Mouse (Mus musculus) liver, embryonic 12.5 days (tissue): Measurements from ENCODE around the gene Mef2b. TPM values are rescaled to one million over a fixed set of nuclear protein-coding genes. Genes with fewer than 3 reads are reported as not detected.

Experiments used
- ATAC-seq: fragments of 200-750 bp; cut with Nextera tagmentation; 2 replicates; pipeline ENCODE4 v1.8.0; 2017; ENCODE audit warnings: moderate number of reproducible peaks, mild to moderate bottlenecking, moderate library complexity
- H3K27ac ChIP-seq: fragments of 300-500 bp; sonication (generic); 2 replicates; pipeline ENCODE4 v1.5.1; 2016; ENCODE audit warnings: mild to moderate bottlenecking
- H3K27me3 ChIP-seq: fragments of 300-500 bp; sonication (generic); replicated peaks from 2 replicates; pipeline ENCODE4 v1.6.1; 2016; ENCODE audit warnings: mild to moderate bottlenecking, moderate library complexity
- H3K36me3 ChIP-seq: fragments of 300-500 bp; sonication (generic); 2 replicates; pipeline ENCODE4 v1.6.1; 2016; ENCODE audit warnings: mild to moderate bottlenecking, moderate library complexity
- H3K4me1 ChIP-seq: fragments of 300-500 bp; sonication (generic); 2 replicates; pipeline ENCODE4 v1.6.1; 2016
- H3K4me2 ChIP-seq: fragments of 300-500 bp; sonication (generic); 2 replicates; pipeline ENCODE4 v1.6.1; 2016; ENCODE audit warnings: mild to moderate bottlenecking, moderate library complexity
- H3K4me3 ChIP-seq: fragments of 300-500 bp; sonication (generic); 2 replicates; pipeline ENCODE4 v1.5.1; 2016; ENCODE audit warnings: mild to moderate bottlenecking, moderate library complexity
- H3K9ac ChIP-seq: fragments of 300-500 bp; sonication (generic); 2 replicates; pipeline ENCODE4 v1.6.1; 2016; ENCODE audit warnings: mild to moderate bottlenecking, moderate library complexity
- H3K9me3 ChIP-seq: fragments of 300-500 bp; sonication (generic); replicated peaks from 2 replicates; pipeline ENCODE4 v1.6.1; 2016; ENCODE audit warnings: mild to moderate bottlenecking, moderate library complexity
- WGBS: fragments of 180-500 bp; shearing (Covaris S2); methylation state at CpG from one replicate; pipeline ENCODE4 v1.1.7; 2016; ENCODE audit not compliant: insufficient replicate concordance; 5-methylcytosine and 5-hydroxymethylcytosine counted together
- polyA plus RNA-seq: library from polyadenylated mRNA; unstranded; fragments of >200 nt; fragmentation: Nextera tagmentation; extraction: Ambion mirVana; gene quantifications from 2 replicates; pipeline ENCODE4 v1.2.1, GENCODE M21; 2016

Gene Mef2b
- polyA plus RNA-seq: 0.23 and 0.36 TPM in 2 replicates

- H3K4me1 ChIP-seq: peaks cover 34% of the 10 kb centered on the region
- no peaks in the 10 kb centered on the region for H3K27me3 ChIP-seq
- no peaks in the 10 kb centered on the region for H3K9me3 ChIP-seq
- H3K4me3 ChIP-seq: peak within 1 kb of the TSS; percentile 84
- ATAC-seq: peak; percentile 96
- peak within 1 kb of the TSS; percentile 93 for H3K27ac ChIP-seq
- under 1% methylated on average over 46 of the region's 46 CpGs for WGBS
- peaks cover 62% of the 10 kb centered on the region for H3K36me3 ChIP-seq
- H3K9ac ChIP-seq: peak within 1 kb of the TSS; percentile 83
- peak within 1 kb of the TSS; percentile 81 for H3K4me2 ChIP-seq
Measured at GRCm38 (mm10) chr8:70139026-70139857, at the start of gene Mef2b, which contains the start of the genes Rfxank and Borcs8. Mef2b (plus strand) TSS chr8:70139711. Rfxank (minus strand) TSS chr8:70139154. Borcs8 (plus strand) TSS chr8:70139499.

GRCm38 (mm10) chr8:70092786-70093185 lies 46.7 kb upstream of the Mef2b start:
- Histone ChIP-seq H3K4me1 (peaks cover 4% of the 10 kb centered on the region; the same call in 1 of the 2 replicates), H3K4me3 (no peak overlapping the region), H3K9me3 (no peaks in the 10 kb centered on the region), H3K27ac (no peak overlapping the region), H3K9ac (no peak overlapping the region), H3K36me3 (no peaks in the 10 kb centered on the region), H3K4me2 (no peak overlapping the region), H3K27me3 (peaks cover 85% of the 10 kb centered on the region)
- WGBS: 48% methylated on average over 8 of the region's 8 CpGs
- no peak for ATAC-seq

- H3K4me1 ChIP-seq: no peaks in the 10 kb centered on the region
- 49% methylated on average over 8 of the region's 8 CpGs for WGBS
- no peak overlapping the region for H3K9ac ChIP-seq
- H3K4me3 ChIP-seq: no peak overlapping the region
- H3K27me3 ChIP-seq: peaks cover 42% of the 10 kb centered on the region
- H3K9me3 ChIP-seq: no peaks in the 10 kb centered on the region
- no peaks in the 10 kb centered on the region for H3K36me3 ChIP-seq
- no peak overlapping the region for H3K4me2 ChIP-seq
- no peak for ATAC-seq
- no peak overlapping the region for H3K27ac ChIP-seq
Measured at GRCm38 (mm10) chr8:70099276-70099675, 40.2 kb upstream of the Mef2b start.

GRCm38 (mm10) chr8:70100241-70100640 lies 39.3 kb upstream of the Mef2b start:
- no peaks in the 10 kb centered on the region for H3K36me3 ChIP-seq
- H3K4me1 ChIP-seq: no peaks in the 10 kb centered on the region
- peaks cover 47% of the 10 kb centered on the region for H3K27me3 ChIP-seq
- H3K4me3 ChIP-seq: no peak overlapping the region
- 63% methylated on average over 8 of the region's 8 CpGs for WGBS
- H3K9me3 ChIP-seq: no peaks in the 10 kb centered on the region
- no peak overlapping the region for H3K9ac ChIP-seq
- no peak overlapping the region for H3K4me2 ChIP-seq
- no peak overlapping the region for H3K27ac ChIP-seq
- ATAC-seq: no peak

- WGBS: 9% methylated on average over 6 of the region's 6 CpGs
- Histone ChIP-seq H3K9ac (no peak overlapping the region), H3K4me3 (no peak overlapping the region), H3K27me3 (peaks cover 64% of the 10 kb centered on the region), H3K27ac (no peak overlapping the region), H3K4me1 (no peaks in the 10 kb centered on the region), H3K4me2 (no peak overlapping the region), H3K9me3 (no peaks in the 10 kb centered on the region), H3K36me3 (no peaks in the 10 kb centered on the region)
- no peak for ATAC-seq
Measured at GRCm38 (mm10) chr8:70104506-70104905, 35.0 kb upstream of the Mef2b start.

GRCm38 (mm10) chr8:70104922-70105321 lies 34.6 kb upstream of the Mef2b start:
- Histone ChIP-seq H3K36me3 (no peaks in the 10 kb centered on the region), H3K9me3 (no peaks in the 10 kb centered on the region), H3K4me2 (no peak overlapping the region), H3K4me3 (no peak overlapping the region), H3K9ac (no peak overlapping the region), H3K27me3 (peaks cover 68% of the 10 kb centered on the region), H3K27ac (no peak overlapping the region), H3K4me1 (no peaks in the 10 kb centered on the region)
- ATAC-seq: no peak
- 52% methylated on average over 7 of the region's 7 CpGs for WGBS

- H3K36me3 ChIP-seq: no peaks in the 10 kb centered on the region
- no peak for ATAC-seq
- H3K9me3 ChIP-seq: no peaks in the 10 kb centered on the region
- no peak overlapping the region for H3K4me3 ChIP-seq
- WGBS: 53% methylated on average over 2 of the region's 2 CpGs
- H3K9ac ChIP-seq: no peak overlapping the region
- H3K27me3 ChIP-seq: peaks cover 96% of the 10 kb centered on the region
- H3K4me2 ChIP-seq: no peak overlapping the region
- H3K27ac ChIP-seq: no peak overlapping the region
- no peaks in the 10 kb centered on the region for H3K4me1 ChIP-seq
Measured at GRCm38 (mm10) chr8:70110451-70110850, 29.1 kb upstream of the Mef2b start.

GRCm38 (mm10) chr8:70111192-70111795 lies 28.2 kb upstream of the Mef2b start:
- H3K4me1 ChIP-seq: no peaks in the 10 kb centered on the region
- no peaks in the 10 kb centered on the region for H3K36me3 ChIP-seq
- no peak overlapping the region for H3K27ac ChIP-seq
- H3K9me3 ChIP-seq: no peaks in the 10 kb centered on the region
- H3K4me3 ChIP-seq: no peak overlapping the region
- no peak overlapping the region for H3K4me2 ChIP-seq
- ATAC-seq: no peak
- H3K9ac ChIP-seq: no peak overlapping the region
- H3K27me3 ChIP-seq: peaks cover 99% of the 10 kb centered on the region
- 33% methylated on average over 23 of the region's 23 CpGs for WGBS

GRCm38 (mm10) chr8:70112401-70113016 lies 27.0 kb upstream of the Mef2b start:
- H3K9me3 ChIP-seq: no peaks in the 10 kb centered on the region
- ATAC-seq: no peak
- H3K27ac ChIP-seq: no peak overlapping the region
- no peaks in the 10 kb centered on the region for H3K36me3 ChIP-seq
- 8% methylated on average over 43 of the region's 43 CpGs for WGBS
- no peak overlapping the region for H3K9ac ChIP-seq
- H3K4me2 ChIP-seq: no peak overlapping the region
- no peak overlapping the region for H3K4me3 ChIP-seq
- peaks cover 100% of the 10 kb centered on the region for H3K27me3 ChIP-seq
- no peaks in the 10 kb centered on the region for H3K4me1 ChIP-seq

GRCm38 (mm10) chr8:70114488-70114887 lies 25.0 kb upstream of the Mef2b start:
- no peak for ATAC-seq

GRCm38 (mm10) chr8:70114892-70115291 lies 24.6 kb upstream of the Mef2b start:
- H3K9me3 ChIP-seq: no peaks in the 10 kb centered on the region
- H3K9ac ChIP-seq: no peak overlapping the region
- WGBS: 49% methylated on average over 13 of the region's 13 CpGs
- no peaks in the 10 kb centered on the region for H3K4me1 ChIP-seq
- no peak overlapping the region for H3K27ac ChIP-seq
- no peaks in the 10 kb centered on the region for H3K36me3 ChIP-seq
- H3K4me2 ChIP-seq: no peak overlapping the region
- no peak overlapping the region for H3K4me3 ChIP-seq
- H3K27me3 ChIP-seq: peaks cover 100% of the 10 kb centered on the region
- no peak for ATAC-seq

More at GRCm38 (mm10) chr8:70114488-70114887, 25.0 kb upstream of the Mef2b start:
- Histone ChIP-seq H3K4me3 (no peak overlapping the region), H3K9me3 (no peaks in the 10 kb centered on the region), H3K27me3 (peaks cover 100% of the 10 kb centered on the region), H3K36me3 (no peaks in the 10 kb centered on the region), H3K4me2 (no peak overlapping the region), H3K27ac (no peak overlapping the region), H3K9ac (no peak overlapping the region), H3K4me1 (no peaks in the 10 kb centered on the region)
- WGBS: 10% methylated on average over 6 of the region's 6 CpGs

GRCm38 (mm10) chr8:70117611-70118010 lies 21.9 kb upstream of the Mef2b start:
- no peak for ATAC-seq

More at GRCm38 (mm10) chr8:70117611-70118010, 21.9 kb upstream of the Mef2b start:
- Histone ChIP-seq H3K36me3 (no peaks in the 10 kb centered on the region), H3K27me3 (peaks cover 100% of the 10 kb centered on the region), H3K9ac (no peak overlapping the region), H3K27ac (no peak overlapping the region), H3K9me3 (no peaks in the 10 kb centered on the region), H3K4me3 (no peak overlapping the region), H3K4me2 (no peak overlapping the region), H3K4me1 (0 out of 2 replicates have a peak, but pooled peaks cover 4% of the 10 kb centered on the region)
- WGBS: 8% methylated on average over 9 of the region's 9 CpGs
